Mouse (Mus musculus) thymus, adult 2 months (tissue): Measurements from ENCODE around the gene Ubash3a. TPM values are rescaled to one million over a fixed set of nuclear protein-coding genes. Genes with fewer than 3 reads are reported as not detected.

Experiments used
- DNase-seq: peaks from one replicate; pipeline ENCODE4 v3.0.0; 2021
- H3K27ac ChIP-seq: fragments of 200-500 bp; 2 replicates; pipeline ENCODE4 v1.5.1; 2012; ENCODE audit warnings: low read length, control low read depth; ENCODE audit not compliant: control insufficient read depth, insufficient read depth
- H3K27me3 ChIP-seq: fragments of 200-500 bp; 2 replicates; pipeline ENCODE4 v1.6.1; 2012; ENCODE audit warnings: mild to moderate bottlenecking, low read length, moderate library complexity, mixed read lengths; ENCODE audit not compliant: control insufficient read depth, insufficient read depth
- H3K36me3 ChIP-seq: fragments of 200-500 bp; 2 replicates; pipeline ENCODE4 v1.6.1; 2012; ENCODE audit warnings: mild to moderate bottlenecking, low read length, moderate library complexity; ENCODE audit not compliant: control insufficient read depth, insufficient read depth
- H3K4me1 ChIP-seq: fragments of 200-500 bp; replicated peaks from 2 replicates; pipeline ENCODE4 v1.6.1; 2012; ENCODE audit warnings: low read length; ENCODE audit not compliant: control insufficient read depth, insufficient read depth
- H3K4me3 ChIP-seq: fragments of 200-500 bp; 2 replicates; pipeline ENCODE4 v1.5.1; 2012; ENCODE audit warnings: mild to moderate bottlenecking, low read length, control low read depth, moderate library complexity; ENCODE audit not compliant: control insufficient read depth, insufficient read depth
- CTCF ChIP-seq: fragments of 200-500 bp; IDR thresholded peaks from 2 replicates; pipeline ENCODE4 v1.5.1; 2012; ENCODE audit warnings: mild to moderate bottlenecking, control low read depth, low read length, moderate library complexity, borderline replicate concordance; ENCODE audit not compliant: control insufficient read depth, poor library complexity, insufficient read depth; ENCODE audit errors: extremely low read depth
- POLR2A ChIP-seq: fragments of 200-500 bp; IDR thresholded peaks from 2 replicates; pipeline ENCODE4 v1.6.1; 2012; ENCODE audit warnings: mild to moderate bottlenecking, low read length, control low read depth, moderate library complexity; ENCODE audit not compliant: control insufficient read depth, poor library complexity, insufficient read depth; ENCODE audit errors: extremely low read depth
- WGBS: fragments of 180-500 bp; shearing (Covaris S2); methylation state at CpG from one replicate; pipeline ENCODE4 v1.1.7; 2018; 5-methylcytosine and 5-hydroxymethylcytosine counted together
- polyA plus RNA-seq: library from polyadenylated mRNA; depleted of rRNA; stranded (reverse); fragments of >200 nt; gene quantifications from 2 replicates; pipeline ENCODE4 v1.2.3, GENCODE M21; 2012

The Ubash3a gene
- polyA plus RNA-seq, 1 experiment = 95.5 TPM

DNA sequence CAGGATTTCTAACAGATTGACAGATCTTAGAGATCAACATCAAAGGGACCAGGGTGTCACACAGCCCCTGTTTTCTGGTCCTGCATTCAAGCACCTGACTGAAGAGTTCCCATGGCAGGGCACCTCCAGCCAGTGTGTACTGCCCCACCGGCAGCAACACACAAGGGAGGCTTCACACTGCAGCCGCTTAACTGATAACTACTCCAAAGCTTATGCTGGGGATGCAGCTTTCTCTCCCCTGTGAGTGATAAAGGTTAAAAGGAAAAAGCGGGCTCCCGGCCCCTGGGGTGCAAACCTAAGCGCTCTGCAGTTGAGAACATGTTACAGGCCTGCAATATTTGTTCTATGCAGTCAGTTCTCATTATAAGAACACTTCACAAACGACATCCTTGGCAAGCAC is 24.1 kb downstream of the Ubash3a start:
- TF ChIP-seq POLR2A (no peak), CTCF (no peak)
- H3K27ac ChIP-seq = no peak overlapping the region
- H3K4me3 ChIP-seq = no peak overlapping the region
- no peak for DNase-seq
- no peaks in the 10 kb centered on the region for H3K4me1 ChIP-seq
- H3K36me3 ChIP-seq = peaks cover 71% of the 10 kb centered on the region
- 96% methylated on average over 6 of the region's 6 CpGs for WGBS
- H3K27me3 ChIP-seq = no peaks in the 10 kb centered on the region

DNA sequence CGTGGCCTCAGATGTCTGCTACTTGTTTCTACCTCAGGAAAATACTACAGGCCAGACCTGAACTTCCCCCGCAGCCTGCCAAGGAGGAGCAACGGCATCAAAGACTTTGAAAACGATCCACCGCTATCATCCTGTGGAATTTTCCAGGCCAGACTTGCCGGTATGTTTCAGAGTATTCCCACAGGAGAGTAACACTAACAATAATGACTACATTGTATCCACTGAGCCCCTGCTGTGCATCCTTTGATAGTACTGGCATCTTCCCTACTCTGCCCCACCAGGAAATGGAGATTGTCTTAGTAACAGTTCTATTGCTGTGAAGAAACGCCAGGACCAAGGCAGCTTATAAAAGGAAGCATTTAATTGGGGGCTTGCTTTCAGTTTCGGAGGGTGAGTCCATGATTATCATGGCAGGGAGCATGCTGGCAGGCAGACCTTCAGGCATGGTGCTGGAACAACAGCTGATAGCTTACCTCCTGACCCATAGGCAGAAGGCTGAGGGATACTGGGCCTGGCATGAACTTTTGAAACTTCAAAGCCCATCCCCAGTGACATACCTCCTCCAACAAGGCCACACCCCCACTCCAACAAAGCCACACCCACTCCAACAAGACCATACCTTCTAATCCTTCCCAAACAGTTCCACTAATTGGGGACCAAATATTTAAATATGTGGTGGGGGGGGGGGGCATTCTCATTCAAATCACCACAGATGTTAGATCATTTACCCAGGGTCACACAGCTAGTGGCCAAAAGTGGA is 24.8 kb downstream of the Ubash3a start:
- no peaks in the 10 kb centered on the region for H3K4me1 ChIP-seq
- H3K27ac ChIP-seq = no peak overlapping the region
- DNase-seq = no peak
- H3K4me3 ChIP-seq = no peak overlapping the region
- 94% methylated on average over 8 of the region's 8 CpGs for WGBS
- TF ChIP-seq POLR2A = no peak
- no peak for TF ChIP-seq CTCF
- H3K36me3 ChIP-seq = peaks cover 77% of the 10 kb centered on the region
- no peaks in the 10 kb centered on the region for H3K27me3 ChIP-seq

DNA sequence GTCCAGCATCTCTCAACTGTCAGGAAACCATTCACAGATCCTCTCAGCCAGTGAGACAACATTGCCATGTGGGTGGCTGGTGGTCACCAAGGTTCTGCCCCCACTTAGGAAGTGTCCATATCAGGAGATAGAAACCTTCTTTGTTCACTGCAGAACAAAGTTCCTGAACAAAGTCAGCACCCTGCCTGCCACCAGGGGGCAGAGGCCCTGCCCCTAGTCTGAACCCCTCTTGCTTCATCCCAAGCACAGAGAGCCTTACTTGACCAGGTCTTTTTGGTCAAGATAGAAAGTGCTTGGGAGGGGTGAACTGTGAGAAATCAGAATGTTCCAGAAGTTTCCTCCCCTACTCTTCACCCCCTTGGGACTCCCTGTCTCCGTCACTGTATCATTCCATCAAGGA is 28.2 kb downstream of the Ubash3a start:
- no peak for DNase-seq
- Histone ChIP-seq H3K36me3 (peaks cover 94% of the 10 kb centered on the region), H3K27me3 (no peaks in the 10 kb centered on the region), H3K4me3 (no peak overlapping the region), H3K4me1 (no peaks in the 10 kb centered on the region), H3K27ac (no peak overlapping the region)
- 100% methylated on average over 1 of the region's 1 CpGs for WGBS
- TF ChIP-seq CTCF (peak; percentile 52; the same call in 1 of the 2 replicates), POLR2A (no peak)

DNA sequence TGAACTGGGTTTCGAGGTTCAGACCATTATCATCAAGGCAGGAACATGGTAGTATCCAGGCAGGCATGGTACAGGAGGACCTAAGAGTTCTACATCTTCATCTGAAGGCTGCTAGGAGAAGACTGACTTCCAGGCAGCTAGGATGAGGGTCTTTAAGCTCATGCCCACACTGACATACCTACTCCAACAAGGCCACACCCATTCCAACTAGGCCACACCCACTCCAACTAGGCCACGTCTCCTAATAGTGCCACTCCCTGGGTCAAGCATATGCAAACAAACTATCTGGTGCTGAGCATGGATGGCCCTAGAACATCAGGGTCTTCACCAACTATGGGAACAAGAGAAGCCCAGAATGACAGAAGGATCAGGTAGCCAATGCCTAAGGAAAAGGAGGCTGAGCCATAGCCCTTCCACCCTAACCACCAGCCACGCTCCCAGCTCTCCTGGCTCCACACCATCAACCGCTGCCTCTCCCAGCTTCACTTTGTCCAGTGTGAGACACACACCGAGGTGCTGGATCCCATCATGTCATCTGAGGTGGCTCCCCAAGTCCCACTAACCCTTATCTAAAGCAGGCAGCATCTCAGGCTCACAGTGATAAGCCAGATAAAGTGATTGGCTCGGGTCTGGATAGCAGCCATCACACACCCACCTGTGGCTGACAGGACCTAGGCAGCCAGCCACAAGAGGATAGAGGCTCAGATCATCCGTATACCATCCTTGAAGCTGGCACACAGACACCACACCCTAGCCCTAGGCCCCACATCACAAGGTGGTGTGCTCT is 30.8 kb downstream of the Ubash3a start:
- H3K27ac ChIP-seq = no peak overlapping the region
- TF ChIP-seq POLR2A (no peak), CTCF (no peak)
- no peak overlapping the region for H3K4me3 ChIP-seq
- H3K36me3 ChIP-seq = peaks cover 85% of the 10 kb centered on the region
- H3K4me1 ChIP-seq = no peaks in the 10 kb centered on the region
- no peaks in the 10 kb centered on the region for H3K27me3 ChIP-seq
- 94% methylated on average over 7 of the region's 7 CpGs for WGBS
- no peak for DNase-seq

DNA sequence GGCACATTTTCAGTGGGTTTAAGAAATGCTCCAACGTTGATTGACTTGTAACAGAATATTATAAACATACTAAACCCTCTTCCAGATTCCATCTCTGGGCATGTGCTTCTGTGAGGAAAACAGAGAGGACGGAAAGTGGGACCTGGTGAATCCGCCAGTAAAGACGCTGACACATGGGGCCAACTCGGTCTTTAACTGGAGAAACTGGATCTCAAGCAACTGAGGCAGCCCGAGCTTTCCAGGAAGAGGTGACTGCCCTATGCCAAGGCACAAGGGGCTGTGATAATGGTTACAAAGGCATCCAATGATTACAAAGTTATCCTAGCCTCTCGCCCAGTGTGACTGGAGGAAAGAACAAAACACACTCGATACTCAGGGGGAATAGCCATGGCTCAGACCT is 33.5 kb downstream of the Ubash3a start:
- peaks cover 61% of the 10 kb centered on the region for H3K36me3 ChIP-seq
- no peak for DNase-seq
- TF ChIP-seq POLR2A = no peak
- no peak for TF ChIP-seq CTCF
- WGBS = 94% methylated on average over 8 of the region's 8 CpGs
- no peaks in the 10 kb centered on the region for H3K27me3 ChIP-seq
- no peaks in the 10 kb centered on the region for H3K4me1 ChIP-seq
- H3K4me3 ChIP-seq = no peak overlapping the region
- no peak overlapping the region for H3K27ac ChIP-seq

DNA sequence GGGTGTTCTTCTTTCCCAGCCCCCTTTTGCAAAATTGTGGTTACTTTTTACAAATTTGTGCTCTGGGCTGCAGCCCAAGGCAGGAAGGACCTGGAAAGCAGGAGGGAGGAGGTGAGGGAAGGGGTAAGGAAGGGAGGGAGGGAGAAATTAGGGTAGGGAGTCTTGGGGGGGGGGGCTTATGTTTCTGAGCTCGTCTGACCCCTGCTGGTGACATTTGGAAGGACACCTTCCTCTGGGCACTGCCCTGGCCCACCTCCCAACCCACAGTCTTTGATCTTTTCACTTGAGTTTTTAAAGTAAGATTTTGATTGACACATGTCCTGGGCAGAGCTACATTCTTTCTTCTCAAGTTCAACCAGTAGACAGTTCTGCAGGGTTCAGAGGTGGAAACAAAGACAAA is 35.1 kb downstream of the Ubash3a start:
- no peak overlapping the region for H3K27ac ChIP-seq
- no peaks in the 10 kb centered on the region for H3K27me3 ChIP-seq
- H3K36me3 ChIP-seq = peaks cover 44% of the 10 kb centered on the region
- whole genome bisulfite sequencing = 8% methylated on average over 1 of the region's 1 CpGs
- TF ChIP-seq CTCF (peak; percentile 76; the same call in 1 of the 2 replicates), POLR2A (no peak)
- peak; percentile 45 for DNase-seq
- H3K4me3 ChIP-seq = no peak overlapping the region
- no peaks in the 10 kb centered on the region for H3K4me1 ChIP-seq
